Mouse (Mus musculus) kidney, embryonic 15.5 days (tissue): ENCODE data around the gene Ccdc183. TPM values are rescaled to one million over a fixed set of nuclear protein-coding genes. Genes with fewer than 3 reads are reported as not detected.

ENCODE experiments used
- ATAC-seq: fragments of 200-750 bp; cut with Nextera tagmentation; replicated peaks from 2 replicates; pipeline ENCODE4 v1.8.0; 2017; ENCODE audit warnings: moderate TSS enrichment; ENCODE audit not compliant: low FRiP score
- H3K27ac ChIP-seq: fragments of 300-500 bp; sonication (generic); 2 replicates; pipeline ENCODE4 v1.5.1; 2015; ENCODE audit warnings: mild to moderate bottlenecking, inconsistent platforms
- H3K27me3 ChIP-seq: fragments of 300-500 bp; sonication (generic); 2 replicates; pipeline ENCODE4 v1.6.1; 2015; ENCODE audit warnings: inconsistent platforms
- H3K36me3 ChIP-seq: fragments of 300-500 bp; sonication (generic); 2 replicates; pipeline ENCODE4 v1.6.1; 2015; ENCODE audit warnings: inconsistent platforms
- H3K4me1 ChIP-seq: fragments of 300-500 bp; sonication (generic); 2 replicates; pipeline ENCODE4 v1.6.1; 2015; ENCODE audit warnings: inconsistent platforms
- H3K4me2 ChIP-seq: fragments of 300-500 bp; sonication (generic); 2 replicates; pipeline ENCODE4 v1.6.1; 2015; ENCODE audit warnings: moderate library complexity, mild to moderate bottlenecking, inconsistent platforms
- H3K4me3 ChIP-seq: fragments of 300-500 bp; sonication (generic); replicated peaks from 2 replicates; pipeline ENCODE4 v1.5.1; 2015; ENCODE audit warnings: mild to moderate bottlenecking, inconsistent platforms
- H3K9ac ChIP-seq: fragments of 300-500 bp; sonication (generic); 2 replicates; pipeline ENCODE4 v1.6.1; 2015; ENCODE audit warnings: mild to moderate bottlenecking, inconsistent platforms
- H3K9me3 ChIP-seq: fragments of 300-500 bp; sonication (generic); replicated peaks from 2 replicates; pipeline ENCODE4 v1.6.1; 2016; ENCODE audit warnings: inconsistent platforms
- WGBS: fragments of 180-500 bp; shearing (Covaris S2); methylation state at CpG from one replicate; pipeline ENCODE4 v1.1.7; 2015; ENCODE audit warnings: mixed read lengths; 5-methylcytosine and 5-hydroxymethylcytosine counted together
- polyA plus RNA-seq: library from polyadenylated mRNA; unstranded; fragments of >200 nt; fragmentation: Nextera tagmentation; extraction: Ambion mirVana; gene quantifications from 2 replicates; pipeline ENCODE4 v1.2.1, GENCODE M21; 2015

Gene Ccdc183
- polyA plus RNA-seq, 1 experiment from 2014 or later = 0.12 TPM

DNA sequence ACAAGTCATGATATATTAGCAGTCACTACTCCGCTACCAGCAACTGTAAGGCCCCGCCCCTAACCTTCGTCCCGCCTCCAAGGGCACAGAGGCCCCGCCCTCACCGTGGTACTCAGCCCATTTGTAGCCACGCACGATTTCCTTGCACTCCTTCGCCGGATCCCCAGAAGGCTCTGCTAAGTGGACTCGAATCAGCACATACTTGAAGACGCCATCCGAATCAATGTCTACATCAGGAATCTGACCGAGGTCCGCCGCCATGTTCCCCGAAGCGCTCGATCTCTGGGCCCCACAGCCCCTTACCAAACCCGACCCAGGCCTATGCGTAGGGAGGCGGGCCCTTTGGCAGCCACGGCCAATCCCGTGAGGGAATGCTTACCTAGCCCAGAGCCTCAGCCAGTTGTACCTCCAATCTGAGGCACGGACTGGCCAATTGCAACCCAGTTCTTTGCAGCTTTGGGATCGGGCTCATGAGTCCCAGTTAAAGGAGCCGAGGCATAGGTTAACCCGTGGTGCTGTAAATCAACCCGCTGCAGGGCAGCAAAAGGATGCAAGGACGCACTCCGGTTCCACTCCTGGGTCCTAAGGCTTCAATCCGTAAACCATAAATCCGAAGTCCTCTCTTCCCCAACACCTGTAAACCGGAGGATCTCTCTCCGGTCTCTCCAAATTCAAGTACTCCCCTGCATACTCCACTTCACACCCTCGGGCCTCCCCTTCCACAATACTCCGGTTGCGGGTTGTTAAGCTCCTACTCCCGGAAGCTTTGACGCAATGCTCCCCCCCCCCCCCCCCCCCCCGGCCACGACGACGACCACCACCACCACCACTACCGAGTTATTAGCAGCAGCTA lies 42.7 kb downstream of the Ccdc183 start, which contains the start of the genes Mamdc4 and Phpt1:
TSS of gene Mamdc4 (minus strand) at position 267 of the 853 bp plus-strand sequence.
TSS of gene Phpt1 (minus strand) at position 646 of the 853 bp plus-strand sequence.
- peak within 1 kb of the TSS; percentile 95 for H3K27ac ChIP-seq
- peak; percentile 98 for ATAC-seq
- no peaks in the 10 kb centered on the region for H3K9me3 ChIP-seq
- H3K4me2 ChIP-seq = peak within 1 kb of the TSS; percentile 90
- peaks cover 32% of the 10 kb centered on the region for H3K36me3 ChIP-seq
- H3K27me3 ChIP-seq = peaks cover 41% of the 10 kb centered on the region
- H3K4me1 ChIP-seq = peaks cover 56% of the 10 kb centered on the region
- H3K4me3 ChIP-seq = peak within 1 kb of the TSS; percentile 65
- H3K9ac ChIP-seq = peak within 1 kb of the TSS; percentile 64
- under 1% methylated on average over 43 of the region's 45 CpGs for WGBS

DNA sequence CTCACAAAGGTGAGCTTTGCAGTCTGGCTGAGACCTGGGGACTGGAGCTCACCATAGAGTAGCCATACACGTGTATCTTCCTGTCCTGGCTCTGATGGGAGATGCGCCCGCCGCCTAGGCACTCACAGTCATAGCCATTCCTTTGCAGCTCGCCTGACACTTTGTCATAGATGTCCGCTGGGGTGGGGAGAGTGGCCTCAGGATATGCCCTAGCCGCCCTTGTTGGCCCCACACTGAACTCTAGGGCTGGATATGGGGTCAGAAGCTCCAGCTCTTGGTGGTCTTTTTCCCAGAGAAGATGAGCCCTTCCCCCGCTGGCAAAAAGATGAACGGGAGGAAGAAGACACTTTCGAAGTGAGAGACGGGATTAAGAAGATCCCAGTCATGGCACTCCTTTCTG lies 43.3 kb downstream of the Ccdc183 start:
- H3K9ac ChIP-seq = peak overlapping the region; percentile 64
- peaks cover 34% of the 10 kb centered on the region for H3K27me3 ChIP-seq
- ATAC-seq = no peak
- peak overlapping the region; percentile 90 for H3K4me2 ChIP-seq
- 11% methylated on average over 11 of the region's 11 CpGs for WGBS
- no peaks in the 10 kb centered on the region for H3K9me3 ChIP-seq
- peak overlapping the region; percentile 65 for H3K4me3 ChIP-seq
- H3K27ac ChIP-seq = peak overlapping the region; percentile 95
- peaks cover 49% of the 10 kb centered on the region for H3K4me1 ChIP-seq
- H3K36me3 ChIP-seq = peaks cover 39% of the 10 kb centered on the region

DNA sequence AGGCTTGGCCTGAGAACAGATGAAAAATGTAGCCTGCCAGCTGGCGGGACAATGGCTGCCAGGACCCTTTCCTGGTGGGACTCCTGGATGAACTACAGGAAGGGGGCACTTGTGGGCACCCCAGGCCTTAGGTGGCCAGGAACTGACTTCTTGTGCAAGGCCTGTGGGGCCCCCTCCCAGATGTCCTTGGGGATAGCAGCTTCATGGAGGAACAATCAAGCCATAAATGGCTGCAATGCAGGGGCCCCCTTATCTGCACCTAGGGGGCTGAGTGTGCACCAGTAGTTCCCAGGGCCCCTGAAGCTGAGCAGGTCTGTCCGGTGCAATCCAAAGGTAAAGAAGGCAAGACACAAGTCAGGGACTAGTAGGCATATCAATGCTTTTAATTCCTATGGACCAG lies 44.4 kb downstream of the Ccdc183 start:
- ATAC-seq = no peak
- peak overlapping the region; percentile 90; the same call in 1 of the 2 replicates for H3K4me2 ChIP-seq

DNA sequence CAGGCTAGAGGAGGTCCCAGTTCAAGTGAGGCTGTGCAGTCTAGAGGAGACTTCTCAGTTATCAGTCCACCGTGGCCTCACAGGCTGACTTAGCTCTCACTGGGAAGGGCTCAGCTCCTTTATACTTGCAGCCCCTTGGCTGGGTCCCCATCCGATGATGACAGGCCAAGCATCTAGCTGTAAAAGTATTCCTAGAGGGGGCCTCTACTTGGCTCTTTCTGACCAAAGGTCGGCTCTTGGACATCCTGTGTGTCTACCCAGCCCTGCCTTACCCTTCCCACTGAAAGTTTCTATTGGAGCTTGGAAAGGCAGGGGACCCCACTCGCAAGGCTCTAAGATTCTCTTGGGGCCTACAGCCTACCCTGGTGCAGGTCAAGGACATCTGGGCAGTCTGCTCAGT lies 46.3 kb downstream of the Ccdc183 start:
- WGBS = 90% methylated on average over 4 of the region's 4 CpGs
- Histone ChIP-seq H3K9me3 (no peaks in the 10 kb centered on the region), H3K4me1 (peaks cover 25% of the 10 kb centered on the region), H3K4me3 (no peak overlapping the region), H3K36me3 (peaks cover 67% of the 10 kb centered on the region), H3K9ac (no peak overlapping the region), H3K27ac (no peak overlapping the region), H3K27me3 (peaks cover 5% of the 10 kb centered on the region), H3K4me2 (no peak overlapping the region)
- no peak for ATAC-seq

More for the DNA sequence above, 44.4 kb downstream of the Ccdc183 start:
- Histone ChIP-seq H3K4me1 (peaks cover 38% of the 10 kb centered on the region), H3K9me3 (no peaks in the 10 kb centered on the region), H3K4me3 (0 out of 2 replicates have a peak overlapping the region, but pooled peaks have one; percentile 65), H3K27me3 (peaks cover 23% of the 10 kb centered on the region), H3K27ac (no peak overlapping the region), H3K36me3 (peaks cover 50% of the 10 kb centered on the region), H3K9ac (no peak overlapping the region)
- 76% methylated on average over 2 of the region's 2 CpGs for WGBS

DNA sequence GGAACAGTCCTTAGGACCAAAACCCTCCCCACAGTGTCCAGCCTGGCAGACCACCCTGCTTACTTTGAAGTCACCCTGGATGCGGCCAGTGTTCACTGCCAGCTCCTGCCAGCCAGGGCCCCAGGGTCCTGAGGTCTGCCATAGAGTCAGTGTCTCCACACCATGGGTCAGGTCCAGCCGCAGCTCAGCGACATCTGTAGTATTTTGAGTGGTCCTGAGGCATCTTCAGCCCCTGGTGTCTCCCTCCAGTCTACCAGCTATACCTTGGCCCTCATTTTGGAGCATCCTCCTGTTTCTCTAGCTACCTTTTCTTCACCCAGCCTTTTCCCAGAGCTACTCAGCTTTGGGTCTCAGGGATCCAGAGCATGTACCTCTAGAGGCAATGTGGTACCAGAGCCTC lies 48.2 kb downstream of the Ccdc183 start:
- peaks cover 86% of the 10 kb centered on the region for H3K36me3 ChIP-seq

GRCm38 (mm10) chr2:25568473-25569019 lies 48.9 kb downstream of the Ccdc183 start:
- 88% methylated on average over 6 of the region's 6 CpGs for WGBS
- no peak overlapping the region for H3K9ac ChIP-seq
- no peak overlapping the region for H3K4me3 ChIP-seq
- H3K4me2 ChIP-seq = no peak overlapping the region
- no peak for ATAC-seq
- no peaks in the 10 kb centered on the region for H3K27me3 ChIP-seq
- H3K27ac ChIP-seq = no peak overlapping the region
- peaks cover 94% of the 10 kb centered on the region for H3K36me3 ChIP-seq
- peaks cover 7% of the 10 kb centered on the region for H3K4me1 ChIP-seq
- H3K9me3 ChIP-seq = no peaks in the 10 kb centered on the region

More for the DNA sequence above, 48.2 kb downstream of the Ccdc183 start:
- 88% methylated on average over 3 of the region's 3 CpGs for WGBS
- Histone ChIP-seq H3K4me1 (peaks cover 15% of the 10 kb centered on the region), H3K9me3 (no peaks in the 10 kb centered on the region), H3K27me3 (no peaks in the 10 kb centered on the region), H3K9ac (no peak overlapping the region), H3K27ac (no peak overlapping the region), H3K4me2 (no peak overlapping the region), H3K4me3 (no peak overlapping the region)
- ATAC-seq = no peak

DNA sequence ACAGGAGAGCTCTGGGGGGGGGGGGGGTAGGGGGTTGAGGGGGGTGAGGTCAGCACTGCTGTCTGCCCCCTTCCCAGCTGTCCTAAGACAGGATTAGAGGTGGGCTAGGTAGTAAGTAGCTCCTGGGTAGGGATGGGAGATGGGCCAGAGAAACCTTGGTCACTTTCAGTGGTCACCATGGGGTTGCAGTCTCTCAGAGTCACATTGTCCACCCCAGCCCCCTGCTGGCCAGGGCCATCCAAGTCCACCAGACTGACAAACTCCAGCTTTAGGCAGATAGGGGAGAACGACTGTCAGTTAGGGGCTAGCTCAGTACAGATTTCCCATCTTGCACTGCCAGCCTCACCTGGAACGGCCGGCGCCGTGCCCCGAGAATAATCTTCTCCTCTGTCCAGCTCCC lies 50.9 kb downstream of the Ccdc183 start:
- H3K36me3 ChIP-seq = peaks cover 99% of the 10 kb centered on the region
- H3K27me3 ChIP-seq = no peaks in the 10 kb centered on the region
- no peaks in the 10 kb centered on the region for H3K9me3 ChIP-seq
- H3K4me1 ChIP-seq = no peaks in the 10 kb centered on the region
- H3K27ac ChIP-seq = no peak overlapping the region
- no peak for ATAC-seq
- no peak overlapping the region for H3K4me3 ChIP-seq
- no peak overlapping the region for H3K4me2 ChIP-seq
- H3K9ac ChIP-seq = no peak overlapping the region
- WGBS = 86% methylated on average over 6 of the region's 6 CpGs

DNA sequence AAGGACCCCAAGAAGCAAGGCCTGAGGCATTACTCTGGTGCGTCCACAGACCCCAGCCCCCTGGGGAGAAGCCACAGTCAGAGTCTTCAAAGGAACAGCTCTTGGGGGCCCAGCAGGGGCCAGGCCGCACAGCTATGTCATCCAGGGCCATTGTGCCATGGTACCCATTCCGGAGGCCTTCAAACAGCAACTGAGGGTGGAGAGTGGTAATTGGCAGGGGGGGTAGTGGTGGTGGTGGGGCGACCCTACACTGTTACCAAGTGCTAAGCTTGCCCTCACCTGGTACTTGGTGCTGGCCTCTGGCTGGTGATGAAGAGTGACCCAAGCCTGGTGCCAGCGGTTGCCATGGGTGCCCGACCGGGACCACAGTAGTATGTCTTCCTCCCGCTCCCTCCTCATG lies 51.7 kb downstream of the Ccdc183 start:
- no peak for ATAC-seq
- Histone ChIP-seq H3K27me3 (no peaks in the 10 kb centered on the region), H3K27ac (no peak overlapping the region), H3K4me3 (no peak overlapping the region), H3K9ac (no peak overlapping the region), H3K4me2 (no peak overlapping the region), H3K4me1 (no peaks in the 10 kb centered on the region), H3K9me3 (no peaks in the 10 kb centered on the region), H3K36me3 (peaks cover 99% of the 10 kb centered on the region)
- 91% methylated on average over 8 of the region's 8 CpGs for WGBS

DNA sequence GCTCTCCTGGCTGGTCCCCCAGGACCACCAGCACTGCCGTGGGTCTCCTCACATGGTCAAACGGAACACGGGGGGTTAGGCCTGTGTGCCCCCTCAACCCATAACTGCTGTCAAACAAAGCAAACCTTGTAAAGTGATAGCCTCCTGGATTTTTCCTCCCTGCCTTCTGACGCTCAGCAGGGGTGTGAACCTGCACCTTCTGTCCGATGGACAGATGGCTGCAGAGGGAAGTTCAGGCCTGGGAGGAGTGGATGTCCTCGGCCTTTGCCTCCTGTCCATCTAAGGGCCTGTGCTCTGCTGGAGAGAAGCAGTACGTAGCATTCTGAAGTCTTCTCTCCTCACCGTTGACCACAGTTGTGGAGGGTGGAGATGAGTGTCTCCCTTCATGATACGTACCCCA lies 55.5 kb downstream of the Ccdc183 start:
- Histone ChIP-seq H3K9me3 (no peaks in the 10 kb centered on the region), H3K27me3 (no peaks in the 10 kb centered on the region), H3K4me2 (no peak overlapping the region), H3K4me1 (peaks cover 18% of the 10 kb centered on the region), H3K36me3 (peaks cover 71% of the 10 kb centered on the region), H3K4me3 (no peak overlapping the region), H3K27ac (no peak overlapping the region), H3K9ac (no peak overlapping the region)
- no peak for ATAC-seq
- WGBS = 71% methylated on average over 9 of the region's 9 CpGs

DNA sequence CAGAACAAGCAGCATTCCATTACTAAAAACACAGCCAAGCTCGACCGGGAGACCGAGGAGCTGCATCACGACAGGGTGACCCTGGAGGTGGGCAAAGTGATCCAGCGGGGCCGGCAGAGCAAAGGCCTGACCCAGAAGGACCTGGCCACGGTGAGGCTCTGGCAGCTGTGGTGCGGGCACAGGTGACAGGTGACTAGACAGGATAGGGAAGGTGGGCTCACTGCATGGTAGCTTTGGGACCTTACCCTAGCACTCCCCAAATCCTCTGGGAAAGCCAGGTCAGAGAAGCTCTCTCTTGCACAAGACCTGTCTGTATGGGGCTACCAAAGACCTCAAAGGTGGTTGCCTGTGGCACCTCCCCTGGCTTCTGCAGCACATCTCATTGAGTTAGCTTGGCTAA lies 56.9 kb downstream of the Ccdc183 start:
- 90% methylated on average over 8 of the region's 8 CpGs for WGBS
- no peaks in the 10 kb centered on the region for H3K27me3 ChIP-seq
- no peak overlapping the region for H3K9ac ChIP-seq
- H3K4me2 ChIP-seq = no peak overlapping the region
- H3K27ac ChIP-seq = no peak overlapping the region
- no peak for ATAC-seq
- H3K4me3 ChIP-seq = no peak overlapping the region
- H3K4me1 ChIP-seq = peaks cover 26% of the 10 kb centered on the region
- H3K36me3 ChIP-seq = peaks cover 58% of the 10 kb centered on the region
- H3K9me3 ChIP-seq = no peaks in the 10 kb centered on the region

- Histone ChIP-seq H3K4me3 (peak overlapping the region; percentile 86), H3K27me3 (no peaks in the 10 kb centered on the region), H3K4me1 (peaks cover 26% of the 10 kb centered on the region), H3K4me2 (peak overlapping the region; percentile 82), H3K27ac (no peak overlapping the region), H3K9ac (peak overlapping the region; percentile 91), H3K36me3 (peaks cover 40% of the 10 kb centered on the region), H3K9me3 (no peaks in the 10 kb centered on the region)
- 74% methylated on average over 6 of the region's 6 CpGs for WGBS
- ATAC-seq = no peak
These were observed 58.7 kb downstream of the Ccdc183 start for GRCm38 (mm10) chr2:25558774-25559173.
